Mouse (Mus musculus) C2C12 (cell line): ENCODE measurements around the gene Abcg1.

Experiments
- CEBPB ChIP-seq: IDR thresholded peaks from one replicate; pipeline ENCODE4 v1.6.1; 2011; ENCODE audit warnings: low read depth, mild to moderate bottlenecking, control low read depth, moderate library complexity
- CTCF ChIP-seq: IDR thresholded peaks from one replicate; pipeline ENCODE4 v1.5.1; 2011; ENCODE audit not compliant: control insufficient read depth, insufficient read depth, insufficient read length
- FOSL1 ChIP-seq: IDR thresholded peaks from one replicate; pipeline ENCODE4 v1.8.0; 2011; ENCODE audit warnings: mild to moderate bottlenecking, low read length; ENCODE audit not compliant: poor library complexity, insufficient read depth, severe bottlenecking
- MAX ChIP-seq: IDR thresholded peaks from one replicate; pipeline ENCODE4 v1.6.1; 2011; ENCODE audit warnings: mild to moderate bottlenecking, control low read depth
- MYOG ChIP-seq: IDR thresholded peaks from one replicate; pipeline ENCODE4 v1.6.1; 2011; ENCODE audit not compliant: control insufficient read depth, insufficient read length; ENCODE audit errors: extremely low read depth
- USF1 ChIP-seq: IDR thresholded peaks from one replicate; pipeline ENCODE4 v1.6.1; 2011; ENCODE audit warnings: low read depth, mild to moderate bottlenecking, control low read depth, moderate library complexity

DNA sequence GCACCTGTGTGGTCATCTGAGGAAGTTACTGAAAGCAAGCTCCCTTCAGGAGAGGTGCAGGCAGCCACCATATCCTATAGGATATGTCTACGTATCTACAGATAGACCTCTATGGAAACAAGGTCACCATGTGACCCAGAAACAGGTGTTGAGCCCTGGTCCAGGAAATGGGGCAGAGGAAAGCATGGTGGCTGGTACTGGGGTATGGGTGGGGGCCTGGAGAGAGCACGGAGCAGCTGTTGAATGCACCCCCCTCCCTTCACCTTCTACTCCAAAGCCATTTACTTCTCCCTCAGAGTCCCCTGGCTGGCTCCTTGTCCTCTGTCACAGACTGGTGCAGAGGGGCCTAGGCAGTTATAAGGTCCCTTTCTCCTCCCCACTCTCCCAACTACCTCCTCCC lies 106.3 kb downstream of the Abcg1 start:
- TF ChIP-seq USF1 (no peak), CTCF (no peak), MYOG (no peak), FOSL1 (no peak), CEBPB (no peak), MAX (no peak)
